Mouse (Mus musculus): ENCODE results near the gene Ccdc171. TPM values are rescaled to one million over a fixed set of nuclear protein-coding genes. Genes with fewer than 3 reads are reported as not detected.
"Not testable (repeated sequence)": the region's sequence is repeated elsewhere in the genome, so short reads cannot be mapped to it uniquely, and the experiment has no call there.

The Ccdc171 gene
- polyA plus RNA-seq, 1 experiment from 2014 or later = 1.4 TPM

DNA sequence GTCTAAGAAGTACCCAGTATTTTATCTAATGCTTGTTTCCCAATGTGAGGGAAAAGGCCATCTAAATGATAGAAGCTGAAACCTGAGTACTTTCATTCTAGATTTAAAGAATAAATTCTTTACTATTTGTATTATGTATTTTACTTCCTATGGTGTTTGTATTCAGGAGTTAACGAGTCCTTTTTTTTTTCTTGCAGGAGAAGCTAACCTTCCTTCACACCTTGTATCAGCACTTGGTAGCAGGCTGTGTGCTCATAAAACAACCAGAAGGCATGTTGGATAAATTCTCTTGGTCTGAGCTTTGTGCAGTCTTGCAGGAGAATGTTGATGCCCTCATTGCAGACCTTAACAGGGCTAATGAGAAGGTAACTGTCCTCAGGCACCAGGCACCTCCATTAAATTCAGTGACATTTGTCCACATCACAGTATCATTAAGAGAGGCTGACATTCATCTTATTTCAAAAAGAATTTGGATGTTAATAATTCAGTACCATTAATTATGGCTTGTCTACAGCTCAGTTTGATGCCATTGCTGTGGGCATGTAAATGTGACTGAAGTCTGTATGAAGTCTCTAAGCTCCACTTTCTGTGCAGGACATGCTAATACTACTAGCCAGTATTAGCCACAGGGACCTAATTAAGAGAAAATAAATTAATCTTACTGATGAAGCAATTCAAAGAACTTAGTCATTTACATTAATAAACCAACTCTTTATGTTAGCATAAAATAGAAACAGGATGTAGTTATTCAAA lies 136.3 kb downstream of the Ccdc171 start:
- H3K9ac ChIP-seq (ENCODE audit: low read length) = no peak overlapping the region
- no peaks in the 10 kb centered on the region for H3K9me3 ChIP-seq (ENCODE audit: control insufficient read depth, low read length)
- H3K27ac ChIP-seq (replicated peaks) = no peak overlapping the region
- ATAC-seq (ENCODE audit: low FRiP score, low TSS enrichment) = no peak
- H3K36me3 ChIP-seq (ENCODE audit: control insufficient read depth, insufficient read depth, low read length) = no peaks in the 10 kb centered on the region
- TF ChIP-seq CTCF (IDR thresholded peaks at IDR 0.05; ENCODE audit: low read depth) = no peak
- no peak for TF ChIP-seq EP300 (optimal IDR thresholded peaks at IDR 0.05)
- H3K4me2 ChIP-seq (replicated peaks; ENCODE audit: low read depth) = no peak overlapping the region
- no peak for DNase-seq (ENCODE audit: low spot score)
- WGBS = 92% methylated on average over 1 of the region's 1 CpGs
- no peaks in the 10 kb centered on the region for H3K27me3 ChIP-seq (ENCODE audit: control insufficient read depth, insufficient read depth, low read length)
- H3K4me1 ChIP-seq (replicated peaks; ENCODE audit: control insufficient read depth, insufficient read depth) = no peaks in the 10 kb centered on the region
- H3K4me3 ChIP-seq (ENCODE audit: low read depth, low read length) = no peak overlapping the region

DNA sequence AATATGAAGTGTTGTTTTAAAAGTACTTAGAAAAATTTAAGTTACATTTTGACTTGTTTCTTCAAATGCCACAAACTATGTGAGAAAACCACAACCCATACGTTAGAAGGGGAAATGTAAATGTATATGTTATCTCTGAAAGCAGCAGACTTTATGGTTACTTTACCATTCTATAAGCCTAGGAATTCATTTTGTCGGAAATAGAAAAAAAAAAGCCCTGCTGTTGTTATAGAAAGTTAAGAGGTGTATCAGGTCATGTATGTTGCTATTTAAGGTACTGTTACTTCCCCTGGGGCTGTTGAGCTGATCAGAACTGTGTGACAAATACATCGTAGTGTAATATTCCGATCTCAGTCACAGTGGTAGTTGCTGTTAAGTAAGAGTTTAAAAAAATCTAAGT lies 137.0 kb downstream of the Ccdc171 start:
- Histone ChIP-seq H3K36me3 (ENCODE audit: control insufficient read depth, insufficient read depth, low read length) (no peaks in the 10 kb centered on the region), H3K27me3 (ENCODE audit: control insufficient read depth, insufficient read depth, low read length) (no peaks in the 10 kb centered on the region), H3K4me2 (replicated peaks; ENCODE audit: low read depth) (no peak overlapping the region), H3K9ac (ENCODE audit: low read length) (no peak overlapping the region), H3K4me1 (replicated peaks; ENCODE audit: control insufficient read depth, insufficient read depth) (no peaks in the 10 kb centered on the region), H3K27ac (replicated peaks) (no peak overlapping the region), H3K9me3 (ENCODE audit: control insufficient read depth, low read length) (no peaks in the 10 kb centered on the region), H3K4me3 (ENCODE audit: low read depth, low read length) (no peak overlapping the region)
- DNase-seq (ENCODE audit: low spot score) = no peak
- no peak for TF ChIP-seq EP300 (optimal IDR thresholded peaks at IDR 0.05)
- TF ChIP-seq CTCF (IDR thresholded peaks at IDR 0.05; ENCODE audit: low read depth) = no peak
- WGBS = 75% methylated on average over 4 of the region's 4 CpGs
- no peak for ATAC-seq (ENCODE audit: low FRiP score, low TSS enrichment)

DNA sequence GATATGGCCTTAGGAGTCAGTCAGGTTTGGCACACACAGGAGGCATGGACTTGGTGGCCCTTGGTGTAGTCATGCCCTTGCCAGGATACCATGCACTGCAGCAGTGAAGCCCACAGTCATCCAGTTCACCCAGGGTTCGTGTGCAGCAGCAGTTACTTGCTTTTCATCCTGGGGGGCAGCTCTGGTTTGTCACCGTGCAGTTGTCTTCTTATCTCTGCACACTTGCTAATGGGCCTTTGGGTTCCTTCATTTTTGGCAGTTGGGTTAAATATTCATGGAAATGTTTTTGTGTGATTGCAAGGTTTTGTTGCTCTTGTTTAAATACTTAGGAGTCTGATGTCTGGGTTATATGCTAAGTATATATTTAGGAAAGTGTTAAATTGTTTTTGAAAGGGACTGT lies 144.2 kb downstream of the Ccdc171 start:
- Histone ChIP-seq H3K27ac (replicated peaks) (no peak overlapping the region), H3K9ac (ENCODE audit: low read length) (no peak overlapping the region), H3K9me3 (ENCODE audit: control insufficient read depth, low read length) (no peaks in the 10 kb centered on the region), H3K36me3 (ENCODE audit: control insufficient read depth, insufficient read depth, low read length) (no peaks in the 10 kb centered on the region), H3K4me1 (replicated peaks; ENCODE audit: control insufficient read depth, insufficient read depth) (no peaks in the 10 kb centered on the region), H3K4me2 (replicated peaks; ENCODE audit: low read depth) (no peak overlapping the region), H3K27me3 (ENCODE audit: control insufficient read depth, insufficient read depth, low read length) (no peaks in the 10 kb centered on the region), H3K4me3 (ENCODE audit: low read depth, low read length) (no peak overlapping the region)
- WGBS = 60% methylated on average over 2 of the region's 2 CpGs
- no peak for TF ChIP-seq CTCF (IDR thresholded peaks at IDR 0.05; ENCODE audit: low read depth)
- TF ChIP-seq EP300 (optimal IDR thresholded peaks at IDR 0.05) = no peak
- no peak for DNase-seq (ENCODE audit: low spot score)
- no peak for ATAC-seq (ENCODE audit: low FRiP score, low TSS enrichment)

- DNase-seq (ENCODE audit: low spot score); H3K4me3 ChIP-seq (ENCODE audit: low read depth, low read length); H3K27me3 ChIP-seq (ENCODE audit: control insufficient read depth, insufficient read depth, low read length); H3K36me3 ChIP-seq (ENCODE audit: control insufficient read depth, insufficient read depth, low read length); H3K9me3 ChIP-seq (ENCODE audit: control insufficient read depth, low read length); H3K27ac ChIP-seq (replicated peaks); H3K9ac ChIP-seq (ENCODE audit: low read length); ATAC-seq (ENCODE audit: low FRiP score, low TSS enrichment); H3K4me2 ChIP-seq (replicated peaks; ENCODE audit: low read depth); H3K4me1 ChIP-seq (replicated peaks; ENCODE audit: control insufficient read depth, insufficient read depth): not testable (repeated sequence)
- WGBS = 89% methylated on average over 4 of the region's 4 CpGs
Observed at GRCm38 (mm10) chr4:83675308-83675707, 150.0 kb downstream of the Ccdc171 start.

DNA sequence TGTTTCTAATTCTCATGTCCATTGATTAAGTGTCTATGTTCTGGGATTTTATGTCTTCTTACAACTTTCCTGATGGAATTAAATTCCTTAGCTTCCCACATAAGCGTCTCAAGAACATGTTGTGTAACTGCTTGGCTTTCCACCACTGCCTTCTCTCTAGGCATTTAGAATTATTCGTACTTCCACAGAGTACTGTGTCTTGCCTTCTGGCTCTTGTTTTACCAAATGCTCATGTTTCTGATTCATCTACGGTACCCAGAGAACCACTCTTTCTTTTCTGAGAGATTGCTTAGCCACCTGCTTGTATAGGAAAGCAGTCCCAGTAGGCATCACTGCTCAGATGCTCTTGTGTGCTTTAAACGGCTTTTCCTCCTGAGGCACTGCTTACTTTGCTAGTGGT lies 151.1 kb downstream of the Ccdc171 start:
- DNase-seq (ENCODE audit: low spot score) = no peak
- H3K27me3 ChIP-seq (ENCODE audit: control insufficient read depth, insufficient read depth, low read length) = no peaks in the 10 kb centered on the region
- H3K36me3 ChIP-seq (ENCODE audit: control insufficient read depth, insufficient read depth, low read length) = no peaks in the 10 kb centered on the region
- H3K27ac ChIP-seq (replicated peaks) = no peak overlapping the region
- no peak overlapping the region for H3K9ac ChIP-seq (ENCODE audit: low read length)
- WGBS = 86% methylated on average over 4 of the region's 4 CpGs
- ATAC-seq (ENCODE audit: low FRiP score, low TSS enrichment) = no peak
- no peaks in the 10 kb centered on the region for H3K4me1 ChIP-seq (replicated peaks; ENCODE audit: control insufficient read depth, insufficient read depth)
- H3K4me2 ChIP-seq (replicated peaks; ENCODE audit: low read depth) = no peak overlapping the region
- no peak overlapping the region for H3K4me3 ChIP-seq (ENCODE audit: low read depth, low read length)
- TF ChIP-seq CTCF (IDR thresholded peaks at IDR 0.05; ENCODE audit: low read depth) (no peak), EP300 (optimal IDR thresholded peaks at IDR 0.05) (no peak)
- H3K9me3 ChIP-seq (ENCODE audit: control insufficient read depth, low read length) = no peaks in the 10 kb centered on the region

- TF ChIP-seq CTCF (IDR thresholded peaks at IDR 0.05; ENCODE audit: low read depth) (no peak), EP300 (optimal IDR thresholded peaks at IDR 0.05) (no peak)
- ATAC-seq (ENCODE audit: low FRiP score, low TSS enrichment) (no peak), DNase-seq (ENCODE audit: low spot score) (no peak)
- no peaks in the 10 kb centered on the region for H3K9me3 ChIP-seq (ENCODE audit: control insufficient read depth, low read length)
- H3K36me3 ChIP-seq (ENCODE audit: control insufficient read depth, insufficient read depth, low read length) = no peaks in the 10 kb centered on the region
- H3K27me3 ChIP-seq (ENCODE audit: control insufficient read depth, insufficient read depth, low read length) = no peaks in the 10 kb centered on the region
- H3K4me1 ChIP-seq (replicated peaks; ENCODE audit: control insufficient read depth, insufficient read depth) = no peaks in the 10 kb centered on the region
- no peak overlapping the region for H3K4me3 ChIP-seq (ENCODE audit: low read depth, low read length)
- H3K27ac ChIP-seq (replicated peaks) = no peak overlapping the region
- WGBS = 86% methylated on average over 14 of the region's 14 CpGs
- H3K4me2 ChIP-seq (replicated peaks; ENCODE audit: low read depth) = no peak overlapping the region
- H3K9ac ChIP-seq (ENCODE audit: low read length) = no peak overlapping the region
Observed at GRCm38 (mm10) chr4:83681081-83681480, 155.7 kb downstream of the Ccdc171 start.
